Mouse (Mus musculus): ENCODE measurements around the gene Met. TPM values are rescaled to one million over a fixed set of nuclear protein-coding genes. Genes with fewer than 3 reads are reported as not detected.

The Met gene
- total and polyA plus RNA-seq, 3 experiments: 0.76 to 1.4 (median 1.3) TPM

DNA sequence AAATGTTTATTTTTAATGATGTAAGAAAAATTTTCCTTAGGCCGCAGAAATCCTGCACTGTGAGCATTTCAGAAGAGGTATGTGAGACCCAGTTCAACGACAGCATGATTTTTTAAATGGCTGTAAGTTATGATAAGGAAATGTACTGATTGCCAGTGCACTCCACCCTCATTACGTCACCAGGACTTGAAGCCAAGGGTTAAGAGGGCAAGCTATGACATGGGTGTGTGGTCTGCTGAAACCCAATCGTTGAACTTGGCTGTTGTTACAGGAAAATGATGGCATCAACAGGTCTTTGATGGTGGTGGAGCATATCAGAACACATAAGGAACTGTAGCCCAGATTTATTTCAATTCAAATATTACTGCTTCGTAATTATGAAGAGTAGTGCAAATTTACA is 109.6 kb downstream of the Met start:
- Histone ChIP-seq H3K79me2 (replicated peaks; ENCODE audit: control insufficient read depth, insufficient read depth, low read length) (no peaks in the 10 kb centered on the region), H3K27me3 (ENCODE audit: control insufficient read depth, insufficient read depth, low read length) (no peaks in the 10 kb centered on the region), H3K27ac (no peak overlapping the region), H3K9ac (ENCODE audit: low read depth, low read length) (no peak overlapping the region), H3K36me3 (ENCODE audit: control insufficient read depth, insufficient read depth, low read length) (no peaks in the 10 kb centered on the region), H3K4me3 (no peak overlapping the region), H3K4me1 (ENCODE audit: control insufficient read depth, insufficient read depth, low read length) (no peaks in the 10 kb centered on the region)
- no peak for DNase-seq
- 32% methylated on average over 5 of the region's 5 CpGs for WGBS
- TF ChIP-seq POLR2A (IDR thresholded peaks at IDR 0.05; ENCODE audit: insufficient read depth, low read depth, low read length) (no peak), CTCF (IDR thresholded peaks at IDR 0.05) (no peak), EP300 (IDR thresholded peaks at IDR 0.05; ENCODE audit: insufficient read depth, low read depth, low read length) (no peak)
- intact Hi-C loops (cut with DNase I): no loop called here

GRCm38 (mm10) chr6:17573732-17574131 is 110.1 kb downstream of the Met start:
- Histone ChIP-seq H3K36me3 (ENCODE audit: control insufficient read depth, insufficient read depth, low read length) (no peaks in the 10 kb centered on the region), H3K27me3 (ENCODE audit: control insufficient read depth, insufficient read depth, low read length) (no peaks in the 10 kb centered on the region), H3K27ac (no peak overlapping the region), H3K79me2 (replicated peaks; ENCODE audit: control insufficient read depth, insufficient read depth, low read length) (no peaks in the 10 kb centered on the region), H3K9ac (ENCODE audit: low read depth, low read length) (no peak overlapping the region), H3K4me1 (ENCODE audit: control insufficient read depth, insufficient read depth, low read length) (no peaks in the 10 kb centered on the region), H3K4me3 (no peak overlapping the region)
- DNase-seq: no peak
- 96% methylated on average over 2 of the region's 2 CpGs for WGBS
- intact Hi-C loops (cut with DNase I): no loop called here
- TF ChIP-seq CTCF (IDR thresholded peaks at IDR 0.05) (no peak), EP300 (IDR thresholded peaks at IDR 0.05; ENCODE audit: insufficient read depth, low read depth, low read length) (no peak), POLR2A (IDR thresholded peaks at IDR 0.05; ENCODE audit: insufficient read depth, low read depth, low read length) (no peak)

- no peak overlapping the region for H3K4me3 ChIP-seq
- H3K79me2 ChIP-seq (replicated peaks; ENCODE audit: control insufficient read depth, insufficient read depth, low read length): no peaks in the 10 kb centered on the region
- H3K4me1 ChIP-seq (ENCODE audit: control insufficient read depth, insufficient read depth, low read length): no peaks in the 10 kb centered on the region
- no peak overlapping the region for H3K27ac ChIP-seq
- intact Hi-C loops (cut with DNase I): no loop called here
- TF ChIP-seq CTCF (IDR thresholded peaks at IDR 0.05) (no peak), EP300 (IDR thresholded peaks at IDR 0.05; ENCODE audit: insufficient read depth, low read depth, low read length) (no peak), POLR2A (IDR thresholded peaks at IDR 0.05; ENCODE audit: insufficient read depth, low read depth, low read length) (no peak)
- H3K9ac ChIP-seq (ENCODE audit: low read depth, low read length): no peak overlapping the region
- H3K36me3 ChIP-seq (ENCODE audit: control insufficient read depth, insufficient read depth, low read length): no peaks in the 10 kb centered on the region
- no peak for DNase-seq
- WGBS: 28% methylated on average over 3 of the region's 3 CpGs
- H3K27me3 ChIP-seq (ENCODE audit: control insufficient read depth, insufficient read depth, low read length): no peaks in the 10 kb centered on the region
Observed at GRCm38 (mm10) chr6:17578092-17578760, 114.6 kb downstream of the Met start.

DNA sequence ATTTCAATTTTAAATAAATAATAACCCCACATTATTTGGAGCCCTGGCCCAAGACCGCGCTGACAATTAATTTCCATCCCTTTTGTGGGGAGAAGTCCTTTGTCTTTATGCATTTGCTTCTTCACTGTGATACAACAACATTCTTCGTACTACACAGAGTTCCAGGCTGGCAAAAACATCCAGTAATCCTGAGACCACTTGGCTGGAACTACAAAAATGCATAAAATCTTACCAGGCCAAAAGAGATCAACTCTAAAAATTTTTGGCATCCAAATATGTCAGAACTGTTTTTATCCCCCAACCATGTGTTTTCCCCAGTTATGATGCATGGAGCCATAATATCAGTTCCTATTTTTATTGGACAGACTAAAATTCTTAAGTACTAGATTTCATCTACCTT is 116.7 kb downstream of the Met start:
- whole genome bisulfite sequencing: 90% methylated on average over 3 of the region's 3 CpGs
- no peak overlapping the region for H3K9ac ChIP-seq (ENCODE audit: low read depth, low read length)
- no peak for TF ChIP-seq POLR2A (IDR thresholded peaks at IDR 0.05; ENCODE audit: insufficient read depth, low read depth, low read length)
- no peak for TF ChIP-seq CTCF (IDR thresholded peaks at IDR 0.05)
- TF ChIP-seq EP300 (IDR thresholded peaks at IDR 0.05; ENCODE audit: insufficient read depth, low read depth, low read length): no peak
- intact Hi-C loops (cut with DNase I): no loop called here
- DNase-seq: no peak
- H3K27ac ChIP-seq: no peak overlapping the region
- H3K36me3 ChIP-seq (ENCODE audit: control insufficient read depth, insufficient read depth, low read length): no peaks in the 10 kb centered on the region
- H3K27me3 ChIP-seq (ENCODE audit: control insufficient read depth, insufficient read depth, low read length): no peaks in the 10 kb centered on the region
- H3K79me2 ChIP-seq (replicated peaks; ENCODE audit: control insufficient read depth, insufficient read depth, low read length): no peaks in the 10 kb centered on the region
- H3K4me1 ChIP-seq (ENCODE audit: control insufficient read depth, insufficient read depth, low read length): no peaks in the 10 kb centered on the region
- no peak overlapping the region for H3K4me3 ChIP-seq

DNA sequence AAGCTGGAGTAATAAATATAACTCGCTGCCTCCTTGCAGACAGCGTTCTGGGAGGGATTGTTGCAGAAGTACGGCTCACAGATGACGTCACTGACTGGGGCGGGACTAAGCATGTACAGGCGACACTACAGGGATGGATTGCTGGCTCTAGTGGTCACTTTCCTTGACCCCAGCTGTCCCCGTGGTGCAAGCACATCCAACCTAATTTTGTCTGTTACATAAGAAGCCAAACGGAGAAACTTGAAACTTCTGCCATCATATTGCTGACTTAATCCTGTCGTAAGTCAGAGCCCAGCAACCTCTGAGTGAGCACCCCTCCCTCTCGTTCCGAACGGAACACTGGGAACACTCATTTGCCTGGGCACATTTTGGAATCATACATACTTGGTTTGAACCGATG is 120.4 kb downstream of the Met start:
- WGBS: 30% methylated on average over 13 of the region's 13 CpGs
- H3K4me3 ChIP-seq: no peak overlapping the region
- no peaks in the 10 kb centered on the region for H3K36me3 ChIP-seq (ENCODE audit: control insufficient read depth, insufficient read depth, low read length)
- no peak overlapping the region for H3K27ac ChIP-seq
- TF ChIP-seq CTCF (IDR thresholded peaks at IDR 0.05) (no peak), POLR2A (IDR thresholded peaks at IDR 0.05; ENCODE audit: insufficient read depth, low read depth, low read length) (no peak)
- no peak overlapping the region for H3K9ac ChIP-seq (ENCODE audit: low read depth, low read length)
- DNase-seq: peak; percentile 68 to 70
- intact Hi-C loops (cut with DNase I): no loop called here
- no peaks in the 10 kb centered on the region; the same call in 1 of the 2 replicates for H3K4me1 ChIP-seq (ENCODE audit: control insufficient read depth, insufficient read depth, low read length)
- no peaks in the 10 kb centered on the region for H3K79me2 ChIP-seq (replicated peaks; ENCODE audit: control insufficient read depth, insufficient read depth, low read length)
- H3K27me3 ChIP-seq (ENCODE audit: control insufficient read depth, insufficient read depth, low read length): no peaks in the 10 kb centered on the region

GRCm38 (mm10) chr6:17589049-17589952 is 125.7 kb downstream of the Met start:
- H3K27ac ChIP-seq: no peak overlapping the region
- WGBS: 36% methylated on average over 16 of the region's 16 CpGs
- H3K4me3 ChIP-seq: no peak overlapping the region
- TF ChIP-seq CTCF (IDR thresholded peaks at IDR 0.05) (peak; percentile 97), EP300 (IDR thresholded peaks at IDR 0.05; ENCODE audit: insufficient read depth, low read depth, low read length) (peak; percentile 83), POLR2A (IDR thresholded peaks at IDR 0.05; ENCODE audit: insufficient read depth, low read depth, low read length) (no peak)
- DNase-seq: peak; percentile 69 to 77
- no peaks in the 10 kb centered on the region; the same call in 1 of the 2 replicates for H3K4me1 ChIP-seq (ENCODE audit: control insufficient read depth, insufficient read depth, low read length)
- no peaks in the 10 kb centered on the region for H3K79me2 ChIP-seq (replicated peaks; ENCODE audit: control insufficient read depth, insufficient read depth, low read length)
- intact Hi-C loops (cut with DNase I): loop anchor here (1.0 to 5.0 kb wide), 5 partner anchors 126 to 562 kb away; partner anchors contain the start of gene Met
- H3K36me3 ChIP-seq (ENCODE audit: control insufficient read depth, insufficient read depth, low read length): no peaks in the 10 kb centered on the region
- no peaks in the 10 kb centered on the region for H3K27me3 ChIP-seq (ENCODE audit: control insufficient read depth, insufficient read depth, low read length)
- H3K9ac ChIP-seq (ENCODE audit: low read depth, low read length): no peak overlapping the region

Measured in heart, adult 2 months (tissue).